Mouse (Mus musculus): ENCODE measurements around the gene Carmil2.

The Carmil2 gene

GRCm38 (mm10) chr8:105697196-105697780, 11.2 kb downstream of the Carmil2 start:
- no peak for DNase-seq

- no peak for DNase-seq
Observed at GRCm38 (mm10) chr8:105698734-105699133, 12.7 kb downstream of the Carmil2 start.

GRCm38 (mm10) chr8:105699488-105700215, 13.6 kb downstream of the Carmil2 start:
- DNase-seq = no peak

DNA sequence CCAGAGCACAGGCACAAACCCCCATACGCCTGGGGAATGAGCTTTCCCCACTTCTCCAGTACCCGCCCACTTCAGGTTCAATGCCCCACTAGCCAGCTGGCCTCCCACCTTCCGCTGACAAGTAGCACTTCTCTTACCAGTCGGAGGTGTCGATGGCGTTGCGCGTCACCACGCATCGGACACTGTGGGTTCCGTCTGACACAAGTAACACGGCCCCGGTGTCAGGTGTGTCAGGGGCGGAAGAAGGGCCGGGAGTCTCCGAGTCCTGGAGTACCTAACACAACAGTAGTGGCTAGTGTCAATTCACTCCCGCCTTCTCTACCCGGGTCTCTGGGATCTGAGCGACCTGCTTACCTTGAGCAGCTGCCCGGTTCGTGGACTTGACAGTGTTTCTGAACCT, 14.5 kb downstream of the Carmil2 start:
- DNase-seq = peak; percentile 63

DNA sequence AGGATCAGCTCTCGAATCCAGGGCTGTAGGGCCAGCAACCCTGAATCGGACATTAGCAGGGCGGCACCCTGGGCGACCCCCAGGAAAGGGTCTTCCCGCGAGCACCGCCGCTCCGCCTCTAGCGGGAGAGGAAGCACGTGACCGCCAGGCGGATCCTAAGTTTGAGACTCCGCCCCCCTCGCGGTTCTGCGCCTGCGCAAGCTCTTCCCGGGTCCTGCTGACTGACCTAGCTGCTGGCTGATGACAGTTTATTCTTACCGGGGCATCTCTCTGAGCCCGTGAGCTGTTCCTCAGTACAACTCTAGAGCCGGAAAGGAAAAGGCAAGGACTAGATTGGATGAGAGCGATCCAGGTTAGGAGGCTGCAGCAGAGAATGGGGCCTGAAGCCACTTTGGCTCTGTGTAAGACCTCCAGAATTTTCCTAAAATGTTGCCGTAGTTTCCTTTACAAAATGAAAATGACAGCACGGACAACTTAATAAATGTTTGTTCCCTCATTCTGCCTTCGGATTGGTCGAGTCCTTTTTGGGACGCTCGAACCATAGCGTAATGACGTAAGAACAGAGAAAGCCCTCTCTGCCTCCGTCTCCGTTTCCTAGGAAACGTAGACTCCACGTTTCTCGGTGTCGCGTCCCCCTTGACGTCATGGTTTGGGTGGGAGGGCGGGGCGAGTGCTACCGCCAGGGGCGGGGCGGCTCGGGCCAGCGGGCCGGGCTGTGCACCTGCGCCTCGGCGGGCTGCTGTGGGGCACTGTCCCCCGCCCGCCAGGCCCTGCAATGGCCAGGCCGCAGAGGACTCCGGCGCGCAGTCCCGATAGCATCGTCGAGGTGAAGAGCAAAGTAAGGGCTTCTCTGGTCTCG, 15.1 kb downstream of the Carmil2 start, which contains the start of the genes Acd and Pard6a:
Gene Acd (minus strand): TSS at position 137 of the 859 bp plus-strand sequence.
Gene Pard6a (plus strand): TSS at position 183 of the 859 bp plus-strand sequence.
- peak; percentile 95 for DNase-seq

- no peak for DNase-seq
Observed at GRCm38 (mm10) chr8:105702001-105702401, 15.9 kb downstream of the Carmil2 start.

GRCm38 (mm10) chr8:105702731-105703415, 16.8 kb downstream of the Carmil2 start:
- DNase-seq = no peak

DNA sequence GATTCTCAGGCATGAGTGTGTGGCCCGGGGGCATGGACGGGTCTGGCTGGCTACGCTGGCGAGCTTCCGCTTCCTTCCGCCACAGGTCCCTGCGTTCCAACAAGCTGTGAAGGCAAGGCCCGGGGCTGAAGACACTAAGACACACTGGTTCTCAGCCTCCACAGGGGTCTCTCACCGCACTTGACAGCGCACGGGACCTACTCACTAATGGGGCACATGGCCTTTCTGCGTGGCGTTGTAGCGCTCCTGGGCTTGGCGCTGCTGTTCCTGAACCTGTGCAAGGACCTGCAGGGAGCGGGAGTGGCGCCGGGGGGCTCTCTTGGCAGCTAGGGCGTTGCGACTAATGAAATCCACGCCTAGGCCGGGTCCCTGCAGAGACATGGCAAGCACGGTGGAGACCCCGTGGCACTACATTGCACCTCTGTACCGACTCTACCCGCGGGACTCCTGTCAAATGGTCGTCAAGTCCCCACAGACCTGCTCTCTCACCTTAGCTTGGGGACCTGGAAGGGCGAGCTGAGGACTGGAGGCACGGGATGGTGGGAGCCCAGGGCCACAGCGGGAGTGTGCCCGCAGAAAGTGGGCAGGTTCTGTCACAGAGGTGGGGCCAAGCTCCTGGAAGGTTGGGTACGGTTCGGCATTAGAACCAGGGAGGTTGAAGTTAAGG, 18.2 kb downstream of the Carmil2 start:
- DNase-seq = no peak

GRCm38 (mm10) chr8:105704955-105705354, 18.9 kb downstream of the Carmil2 start:
- no peak for DNase-seq

- DNase-seq = no peak
Observed at GRCm38 (mm10) chr8:105706426-105706825, 20.4 kb downstream of the Carmil2 start.

GRCm38 (mm10) chr8:105707498-105708403, 21.7 kb downstream of the Carmil2 start, which contains the start of the genes 4933405L10Rik and Enkd1:
4933405L10Rik (plus strand) TSS chr8:105707655.
Enkd1 (minus strand) TSS chr8:105708210.
- DNase-seq = peak; percentile 90

DNA sequence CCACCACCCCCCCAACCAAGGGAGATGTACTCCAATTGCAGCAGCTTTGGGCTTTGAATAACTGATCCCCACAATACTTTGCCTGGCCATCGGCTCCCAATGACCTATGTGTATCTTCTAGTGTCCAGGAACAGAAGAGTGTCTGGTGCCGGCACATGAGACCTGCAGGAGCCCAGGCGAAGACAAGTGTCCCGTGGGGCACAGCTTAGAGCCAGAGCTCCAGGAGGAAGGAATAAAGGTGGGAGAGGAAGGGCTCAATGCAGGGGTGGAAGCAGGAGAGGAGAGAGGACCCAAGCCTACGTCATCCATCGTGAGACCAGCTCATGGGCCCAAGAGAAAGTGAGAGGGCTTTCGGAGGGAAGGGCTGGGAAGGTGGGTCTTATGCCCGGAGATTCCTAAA, 22.6 kb downstream of the Carmil2 start:
- DNase-seq = no peak

GRCm38 (mm10) chr8:105709317-105709716, 23.2 kb downstream of the Carmil2 start:
- DNase-seq = no peak

DNA sequence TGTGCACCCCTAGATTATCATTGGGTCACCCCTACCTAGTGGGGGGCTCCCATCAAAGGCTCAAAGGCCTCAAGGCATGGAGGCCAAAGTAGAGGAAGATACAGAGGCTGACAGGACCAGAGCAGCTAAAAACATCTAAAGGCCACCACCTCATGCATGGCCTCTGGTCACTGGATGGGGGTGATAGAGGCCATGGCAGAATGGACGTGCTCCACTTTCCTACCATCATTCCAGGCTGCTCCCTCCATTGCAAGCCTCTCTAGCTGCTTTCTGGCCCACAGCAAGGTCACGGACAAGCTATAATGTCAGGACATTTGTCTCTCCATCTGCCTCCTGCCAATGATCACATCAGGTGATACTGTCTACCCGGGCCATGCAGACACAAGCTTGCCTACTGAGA, 26.2 kb downstream of the Carmil2 start:
- DNase-seq = no peak

- DNase-seq = peak; percentile 75
Observed at GRCm38 (mm10) chr8:105714139-105714538, 28.1 kb downstream of the Carmil2 start.

GRCm38 (mm10) chr8:105715042-105715441, 29.0 kb downstream of the Carmil2 start:
- DNase-seq = no peak

GRCm38 (mm10) chr8:105716302-105716945, 30.4 kb downstream of the Carmil2 start:
- DNase-seq = no peak

DNA sequence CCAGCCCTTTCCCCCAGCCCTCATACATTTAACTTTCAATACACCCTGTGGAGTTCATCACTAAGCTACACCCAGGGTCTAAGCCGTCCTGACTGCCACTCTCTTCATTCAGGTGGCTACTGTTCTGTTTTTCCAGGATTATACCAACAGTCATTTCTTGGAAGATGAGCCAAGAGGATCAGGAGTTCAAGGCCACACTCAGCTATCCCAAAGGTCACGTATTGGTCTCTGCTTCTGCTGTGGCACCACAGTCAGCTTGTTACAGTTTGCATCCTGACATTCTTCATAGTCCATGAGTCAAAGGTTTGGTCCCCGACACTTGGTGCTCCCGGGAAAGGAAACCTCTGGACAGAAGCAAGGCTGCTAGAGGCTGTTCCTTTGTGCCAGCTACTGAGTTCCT, 33.6 kb downstream of the Carmil2 start:
- DNase-seq = no peak

DNA sequence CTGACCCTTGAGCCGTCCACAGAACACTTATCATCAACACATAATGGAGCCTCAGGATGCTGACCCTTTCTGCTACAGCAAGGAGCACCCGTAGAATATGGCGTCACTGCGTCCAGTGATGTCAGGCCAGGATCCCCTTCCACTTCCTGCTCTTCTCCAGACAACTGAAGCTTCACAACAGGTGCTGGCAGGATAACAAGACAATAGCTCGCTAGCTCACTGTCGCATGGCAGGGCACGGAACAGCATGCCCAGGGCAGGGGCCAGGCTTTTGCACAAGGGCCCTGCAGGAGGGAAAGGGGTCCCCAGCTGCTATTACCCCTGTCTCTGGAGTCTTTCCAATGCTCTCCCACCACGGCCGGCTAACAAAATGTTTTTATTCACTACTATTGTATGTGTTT, 36.8 kb downstream of the Carmil2 start:
- DNase-seq = no peak

- no peak for DNase-seq
Observed at GRCm38 (mm10) chr8:105725726-105726125, 39.7 kb downstream of the Carmil2 start.

Measured in layer of hippocampus, adult 9-11 months (tissue).